Mouse (Mus musculus) frontal cortex, postnatal 14 days (tissue): ENCODE measurements around the gene Fkbp15.

ENCODE experiments used
- DNase-seq, 2 experiments: peaks; one replicate each; pipeline ENCODE4 v3.0.0; 2022; ENCODE audit warnings: low spot score in 2 of 2

The Fkbp15 gene

GRCm38 (mm10) chr4:62372818-62373520 lies 12.6 kb upstream of the Fkbp15 start:
- DNase-seq, result no peak

- DNase-seq, result no peak
Measured at GRCm38 (mm10) chr4:62372410-62372809, 12.1 kb upstream of the Fkbp15 start.

DNA sequence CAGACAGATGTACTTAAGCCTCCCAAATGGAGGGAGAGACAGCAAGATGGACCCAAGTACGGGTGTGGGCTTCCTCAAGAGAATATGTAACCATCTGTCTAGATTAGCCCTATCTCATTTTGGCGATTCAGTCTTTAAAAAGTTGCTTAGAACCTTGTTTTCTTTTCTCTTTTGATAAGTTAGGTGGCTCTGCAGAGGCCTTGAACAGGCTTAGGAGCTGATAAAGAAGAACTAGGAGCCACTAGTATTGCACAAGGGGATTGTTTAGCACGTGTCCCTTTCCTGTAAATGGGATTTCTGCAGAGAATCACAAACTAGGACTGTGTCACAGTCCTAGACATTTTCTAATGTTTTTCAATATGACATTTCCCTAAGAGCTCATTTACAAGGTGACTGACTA lies 8.7 kb upstream of the Fkbp15 start:
- no peak for DNase-seq

DNA sequence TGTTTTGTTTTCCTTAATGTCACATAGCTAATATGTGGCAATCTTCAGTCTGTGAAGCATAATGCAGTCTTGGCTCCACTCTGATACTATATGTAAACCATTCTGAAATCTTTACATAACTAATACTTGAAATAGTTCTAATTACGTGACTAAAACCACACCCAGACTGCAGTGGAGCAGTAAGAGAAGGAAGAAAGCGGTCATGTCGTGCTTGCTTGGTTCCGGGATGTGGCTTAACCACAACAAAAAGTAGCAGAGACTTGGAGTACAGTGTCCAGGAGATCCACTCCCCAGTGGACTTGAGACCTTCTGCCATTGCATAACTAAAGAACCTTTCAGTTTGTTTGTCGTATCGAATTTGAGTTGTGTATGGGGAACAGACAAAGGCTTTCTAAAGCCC lies 7.2 kb upstream of the Fkbp15 start:
- DNase-seq, result no peak

GRCm38 (mm10) chr4:62366291-62366690 lies 5.9 kb upstream of the Fkbp15 start:
- DNase-seq, result no peak

GRCm38 (mm10) chr4:62364299-62364698 lies 4.0 kb upstream of the Fkbp15 start:
- no peak for DNase-seq

DNA sequence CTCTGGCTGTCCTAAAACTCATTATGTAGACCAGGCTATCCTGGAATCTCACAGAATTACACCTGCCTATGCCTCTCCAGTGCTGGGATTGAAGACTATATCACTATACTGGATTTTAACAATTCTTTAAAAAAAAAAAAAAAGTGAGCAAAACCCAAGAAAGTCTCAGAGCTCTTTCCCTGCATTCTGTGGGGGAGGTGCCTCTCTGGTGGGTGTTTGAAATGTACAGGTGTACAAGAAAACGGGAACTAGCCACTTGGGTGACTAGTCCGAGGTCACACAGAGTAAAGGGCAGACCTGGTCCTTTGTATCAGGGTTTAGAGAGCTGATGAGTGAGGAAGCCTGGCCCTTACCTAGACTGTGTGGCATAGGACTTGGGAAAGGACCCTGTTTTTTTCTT lies 2.1 kb upstream of the Fkbp15 start:
- DNase-seq, result no peak

GRCm38 (mm10) chr4:62361997-62362396 lies 1.6 kb upstream of the Fkbp15 start:
- no peak for DNase-seq

- DNase-seq, result no peak
Measured at GRCm38 (mm10) chr4:62361571-62361970, 1.2 kb upstream of the Fkbp15 start.

DNA sequence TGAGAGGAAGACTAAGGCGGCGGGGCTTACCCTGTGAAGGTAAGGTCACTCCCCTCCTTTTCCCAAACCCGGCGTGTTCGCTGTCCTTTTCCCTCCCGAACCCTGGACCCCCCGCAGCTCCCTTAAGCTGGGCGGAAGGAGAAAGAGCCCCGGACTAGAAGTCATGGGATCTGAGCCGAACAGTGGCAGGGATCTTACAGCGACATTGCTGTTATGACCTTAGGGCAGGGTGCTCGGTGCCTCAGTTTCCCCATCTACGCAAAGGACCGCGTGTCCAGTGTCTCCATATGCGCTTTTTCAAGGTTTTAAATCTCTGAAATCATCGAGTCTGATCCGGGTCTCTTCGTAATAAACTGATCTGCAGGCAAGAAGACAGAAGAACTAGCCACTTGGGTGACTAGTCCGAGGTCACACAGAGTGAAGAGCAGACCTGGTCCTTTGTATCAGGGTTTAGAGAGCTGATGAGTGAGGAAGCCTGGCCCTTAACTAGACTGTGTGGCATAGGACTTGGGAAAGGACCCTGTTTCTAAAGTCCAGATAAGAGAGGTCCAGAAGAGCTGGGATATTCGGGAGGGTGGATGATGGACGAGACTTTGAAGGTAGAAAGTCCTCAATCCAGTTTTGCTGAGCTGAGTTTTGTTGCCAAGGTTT lies 582 bp upstream of the Fkbp15 start:
- DNase-seq, result no peak

DNA sequence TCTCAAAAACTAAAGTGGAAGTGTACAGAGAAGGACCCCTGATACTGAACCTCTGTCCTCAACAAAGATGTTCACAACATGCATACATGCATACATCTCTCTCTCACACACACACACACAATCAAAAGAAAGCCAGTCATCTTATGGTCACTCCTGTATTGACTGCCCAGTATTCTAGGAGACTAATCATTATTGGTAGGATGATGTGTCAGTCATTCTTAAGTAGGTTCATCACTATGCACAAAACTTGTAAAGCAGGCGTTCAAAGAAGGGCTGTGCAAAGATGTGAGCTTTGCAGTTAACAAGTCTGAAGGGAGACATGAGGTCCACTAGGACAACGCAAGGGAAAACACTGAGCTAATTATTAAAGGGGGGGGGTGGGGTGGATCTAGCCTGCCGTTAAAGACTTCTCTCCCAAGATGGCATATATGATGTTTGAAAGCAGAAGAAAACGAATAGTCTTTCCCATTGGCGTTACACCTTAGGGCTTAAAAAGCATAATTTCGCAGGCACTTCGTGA lies 1.0 kb downstream of the Fkbp15 start:
- no peak for DNase-seq

- DNase-seq, result no peak
Measured at GRCm38 (mm10) chr4:62357631-62358148, 2.7 kb downstream of the Fkbp15 start.

GRCm38 (mm10) chr4:62349371-62349770 lies 11.0 kb downstream of the Fkbp15 start:
- no peak for DNase-seq

- no peak for DNase-seq
Measured at GRCm38 (mm10) chr4:62348329-62348705, 12.0 kb downstream of the Fkbp15 start.

DNA sequence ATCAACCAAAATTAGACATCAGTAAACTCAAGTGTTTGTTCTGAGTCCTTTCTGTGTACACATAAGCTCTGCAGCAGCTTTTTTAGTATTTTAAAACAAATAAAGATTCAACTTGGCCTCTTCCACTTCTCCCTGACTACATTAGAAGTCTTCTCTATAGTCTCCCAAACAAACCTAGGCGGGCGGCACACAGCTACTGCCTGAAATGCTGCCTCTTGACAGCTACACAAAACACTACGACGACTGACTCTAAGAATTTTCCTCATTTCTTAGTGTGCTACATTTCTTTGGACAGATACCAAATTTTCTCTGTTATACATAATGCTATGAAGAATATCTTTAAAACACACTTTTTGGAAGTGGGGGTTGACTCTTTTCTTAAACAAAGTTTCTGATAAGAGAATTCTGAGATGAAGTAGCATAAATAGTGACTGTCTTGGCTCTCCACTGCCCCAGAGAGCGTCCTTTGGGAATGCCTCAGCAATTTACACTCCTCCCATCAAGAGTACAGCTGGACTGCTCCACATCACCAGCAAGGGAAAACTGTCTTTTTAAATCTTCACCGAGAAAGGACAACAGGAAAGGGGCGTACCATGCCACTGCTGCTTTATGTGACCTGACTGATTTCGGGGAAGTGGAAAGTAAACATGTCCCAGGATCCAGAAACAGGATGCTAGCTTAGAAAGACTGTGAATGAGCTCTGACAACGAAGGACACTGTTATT lies 12.6 kb downstream of the Fkbp15 start:
- DNase-seq, result no peak

GRCm38 (mm10) chr4:62345827-62346226 lies 14.5 kb downstream of the Fkbp15 start:
- no peak for DNase-seq

- no peak for DNase-seq
Measured at GRCm38 (mm10) chr4:62344000-62344399, 16.3 kb downstream of the Fkbp15 start.

DNA sequence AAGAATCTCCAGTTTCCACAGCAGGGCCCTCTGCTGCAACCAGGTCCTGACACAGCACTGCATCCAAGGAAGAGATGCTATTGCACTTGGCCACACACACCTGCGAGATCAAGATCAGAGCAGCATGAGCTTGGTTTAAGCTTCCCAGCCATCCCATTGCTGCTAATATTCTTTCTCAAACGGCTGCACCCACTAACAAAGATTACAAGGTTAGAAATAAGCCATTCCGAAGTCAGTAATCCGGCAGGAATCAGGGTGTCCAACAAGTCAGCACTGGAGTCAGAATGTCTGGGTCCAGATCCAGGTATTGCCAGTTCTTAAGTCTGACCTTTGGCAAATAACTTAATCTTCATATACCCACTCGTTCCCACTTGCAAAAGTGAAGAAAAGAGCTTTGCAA lies 21.8 kb downstream of the Fkbp15 start:
- DNase-seq, result no peak

DNA sequence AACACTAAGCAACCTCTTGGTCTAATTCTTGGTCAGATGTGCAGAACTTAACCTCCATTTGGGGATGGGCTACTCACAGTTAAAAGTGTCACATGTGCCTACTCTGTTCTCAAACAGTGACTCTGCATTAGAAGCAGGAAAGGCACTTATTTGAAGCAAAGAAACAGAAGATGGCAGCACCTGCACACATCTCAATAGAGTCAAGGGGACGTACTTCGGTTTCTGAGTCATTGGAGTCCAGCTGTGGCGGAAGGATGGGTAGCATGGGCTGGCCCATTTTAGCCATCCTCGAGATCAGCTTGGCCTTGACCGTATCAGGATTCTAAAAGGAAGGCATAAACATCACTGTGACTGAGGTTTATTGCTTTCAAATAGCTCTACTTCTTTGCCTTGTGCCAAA lies 28.4 kb downstream of the Fkbp15 start:
- DNase-seq, result no peak

DNA sequence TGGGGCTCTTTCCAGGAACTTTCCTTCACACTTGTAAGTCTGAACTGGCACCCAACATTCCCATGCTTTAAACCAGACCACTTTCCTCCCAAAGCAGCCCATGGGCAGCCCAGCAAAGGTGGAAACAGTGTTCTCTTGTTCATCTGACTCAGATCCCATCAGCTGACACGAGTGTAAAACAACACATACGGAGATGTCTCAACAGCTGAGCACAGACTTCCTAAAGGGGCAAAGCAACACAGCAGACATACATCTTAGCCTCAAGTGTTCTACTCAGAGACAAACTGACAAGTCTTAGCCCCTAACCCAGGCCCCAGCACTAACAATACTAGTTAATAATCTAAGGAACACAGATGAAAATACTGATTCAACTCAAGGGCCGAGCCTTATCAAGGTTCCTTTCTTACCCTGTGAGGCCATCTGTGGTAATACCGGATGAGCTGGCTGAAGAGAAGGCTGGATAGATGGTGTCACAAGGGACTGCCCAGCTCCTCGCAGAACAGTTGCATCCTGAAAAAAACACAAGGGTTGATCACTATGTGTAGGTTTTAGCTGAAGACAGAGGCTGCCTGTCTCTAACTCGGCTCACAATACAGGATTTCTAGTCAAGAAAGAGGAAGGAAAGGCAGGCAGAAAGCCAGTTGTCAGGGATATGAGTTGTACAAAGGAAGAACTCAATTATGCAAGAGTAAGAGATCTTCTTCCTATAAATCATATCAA lies 31.2 kb downstream of the Fkbp15 start:
- DNase-seq, result no peak

- DNase-seq, result no peak
Measured at GRCm38 (mm10) chr4:62326111-62326510, 34.2 kb downstream of the Fkbp15 start.

- no peak for DNase-seq
Measured at GRCm38 (mm10) chr4:62322684-62323083, 37.7 kb downstream of the Fkbp15 start.
